Mouse (Mus musculus): ENCODE measurements around the gene Etv3.

DNA sequence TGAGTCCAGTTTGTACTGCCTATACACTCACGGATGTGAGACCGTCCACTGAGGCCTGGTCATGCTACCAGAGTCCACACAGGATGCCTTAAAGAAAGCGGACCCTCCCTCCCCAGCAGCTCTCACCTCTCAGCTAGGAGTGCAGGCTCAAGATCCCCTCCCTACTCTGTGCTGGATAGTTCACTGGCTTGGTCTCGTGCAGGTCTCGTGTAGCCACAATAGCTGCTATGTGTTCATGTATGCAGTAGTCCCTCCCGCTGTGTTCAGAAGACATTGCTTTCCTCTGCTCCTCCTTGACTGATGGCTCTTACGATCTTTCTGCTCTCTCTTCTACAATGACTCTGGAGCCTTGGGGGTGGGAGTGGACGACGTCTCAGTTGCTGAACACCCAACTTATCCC, 26.9 kb upstream of the Etv3 start:
- TF ChIP-seq ZNF384 (IDR thresholded peaks at IDR 0.05; ENCODE audit: low read depth, low read length) (no peak), CHD2 (IDR thresholded peaks at IDR 0.05; ENCODE audit: low read depth, low read length) (no peak), HCFC1 (IDR thresholded peaks at IDR 0.05; ENCODE audit: borderline replicate concordance, insufficient read depth, low read length) (no peak), ZC3H11A (IDR thresholded peaks at IDR 0.05; ENCODE audit: borderline replicate concordance, low read depth, low read length) (no peak), MAFK (IDR thresholded peaks at IDR 0.05; ENCODE audit: insufficient read depth, low read depth, low read length) (no peak)
